Comparison of ENCODE assay signal across 8 mouse cellular contexts in genomic region chr11:60465943-60466380, GRCm38 (mm10). TPM values are rescaled to one million over a fixed set of nuclear protein-coding genes. Genes with fewer than 3 reads are reported as not detected.
DNase-seq lines count a peak whose midpoint lies in the region; ATAC-seq and TF ChIP-seq lines count a peak whose summit lies in the region.

No protein-coding gene starts in this region.

- TF ChIP-seq POLR2A in cerebellum, adult 2 months (IDR thresholded peaks at IDR 0.05; ENCODE audit: borderline replicate concordance, insufficient read depth, low read length), result no peak

- H3K36me3 ChIP-seq in forebrain, postnatal 0 days (ENCODE audit: insufficient read depth), result peaks cover 90% of the 10 kb centered on the region
- peaks cover 39% of the 10 kb centered on the region for H3K36me3 ChIP-seq in forebrain, embryonic 16.5 days (ENCODE audit: control insufficient read depth, insufficient read depth)
- H3K36me3 ChIP-seq in intestine, postnatal 0 days (ENCODE audit: control insufficient read depth, insufficient read depth), result peaks cover 85% of the 10 kb centered on the region

- WGBS in forebrain, postnatal 0 days, result 98% methylated on average over 2 of the region's 2 CpGs
- 95% methylated on average over 2 of the region's 2 CpGs for WGBS in forebrain, embryonic 16.5 days
- WGBS in cerebellum, adult 2 months, result 10% methylated on average over 2 of the region's 2 CpGs
- WGBS in intestine, postnatal 0 days, result 48% methylated on average over 2 of the region's 2 CpGs

- H3K9me3 ChIP-seq in forebrain, postnatal 0 days (ENCODE audit: low read length), result no peaks in the 10 kb centered on the region
- no peaks in the 10 kb centered on the region for H3K9me3 ChIP-seq in forebrain, embryonic 16.5 days (ENCODE audit: control insufficient read depth, low read length)
- H3K9me3 ChIP-seq in intestine, postnatal 0 days (ENCODE audit: control insufficient read depth), result no peaks in the 10 kb centered on the region

- TF ChIP-seq CTCF in forebrain, postnatal 0 days (IDR thresholded peaks at IDR 0.05; ENCODE audit: low read depth), result peak; percentile 56
- peak; percentile 40; the same call in 1 of the 2 replicates for TF ChIP-seq CTCF in cerebellum, adult 2 months (IDR thresholded peaks at IDR 0.05; ENCODE audit: borderline replicate concordance, insufficient read depth, low read depth, low read length)
- peak; percentile 80 for TF ChIP-seq CTCF in intestine, postnatal 0 days (IDR thresholded peaks at IDR 0.05; ENCODE audit: low read depth)

- H3K9ac ChIP-seq in forebrain, postnatal 0 days, result no peak overlapping the region
- H3K9ac ChIP-seq in forebrain, embryonic 16.5 days (replicated peaks; ENCODE audit: low read depth, low read length), result no peak overlapping the region
- H3K9ac ChIP-seq in intestine, postnatal 0 days (ENCODE audit: low read depth, low read length), result no peak overlapping the region

- no peak overlapping the region for H3K4me3 ChIP-seq in forebrain, postnatal 0 days (ENCODE audit: low read depth, low read length)
- H3K4me3 ChIP-seq in forebrain, embryonic 16.5 days (replicated peaks; ENCODE audit: low read length), result no peak overlapping the region
- H3K4me3 ChIP-seq in cerebellum, adult 2 months (replicated peaks; ENCODE audit: insufficient read depth, low read depth, low read length), result no peak overlapping the region
- no peak overlapping the region for H3K4me3 ChIP-seq in intestine, postnatal 0 days (ENCODE audit: low read depth, low read length)

- no peak overlapping the region for H3K4me2 ChIP-seq in forebrain, postnatal 0 days (ENCODE audit: low read depth)
- H3K4me2 ChIP-seq in forebrain, embryonic 16.5 days (ENCODE audit: low read length), result no peak overlapping the region
- no peak overlapping the region for H3K4me2 ChIP-seq in intestine, postnatal 0 days (replicated peaks; ENCODE audit: low read depth)

- no peaks in the 10 kb centered on the region for H3K4me1 ChIP-seq in forebrain, postnatal 0 days (ENCODE audit: insufficient read depth)
- no peaks in the 10 kb centered on the region for H3K4me1 ChIP-seq in forebrain, embryonic 16.5 days (replicated peaks; ENCODE audit: control insufficient read depth, insufficient read depth, low read length)
- peaks cover 19% of the 10 kb centered on the region for H3K4me1 ChIP-seq in cerebellum, adult 2 months (ENCODE audit: control insufficient read depth, insufficient read depth, low read length)
- H3K4me1 ChIP-seq in intestine, postnatal 0 days (replicated peaks; ENCODE audit: control insufficient read depth, insufficient read depth, low read length), result no peaks in the 10 kb centered on the region

- no peaks in the 10 kb centered on the region for H3K27me3 ChIP-seq in forebrain, postnatal 0 days (ENCODE audit: insufficient read depth, low read length)
- H3K27me3 ChIP-seq in forebrain, embryonic 16.5 days (replicated peaks; ENCODE audit: control insufficient read depth, insufficient read depth, low read length), result no peaks in the 10 kb centered on the region
- no peaks in the 10 kb centered on the region for H3K27me3 ChIP-seq in cerebellum, adult 2 months (ENCODE audit: control insufficient read depth, insufficient read depth, low read length)
- H3K27me3 ChIP-seq in intestine, postnatal 0 days (replicated peaks; ENCODE audit: control insufficient read depth, insufficient read depth, low read length), result no peaks in the 10 kb centered on the region

- ATAC-seq in forebrain, postnatal 0 days, result no peak
- no peak for ATAC-seq in forebrain, embryonic 16.5 days
- peak; percentile 82 for ATAC-seq in intestine, postnatal 0 days
- peak; percentile 47; the same call in 1 of the 2 replicates for ATAC-seq in megakaryocyte, adult 5-6 weeks (ENCODE audit: poor library complexity, severe bottlenecking)

- no peak overlapping the region for H3K27ac ChIP-seq in forebrain, postnatal 0 days (ENCODE audit: low read depth, low read length)
- H3K27ac ChIP-seq in forebrain, embryonic 16.5 days (ENCODE audit: low read length), result no peak overlapping the region
- H3K27ac ChIP-seq in cerebellum, adult 2 months (ENCODE audit: insufficient read depth, low read length), result no peak overlapping the region; the same call in 1 of the 2 replicates
- peak overlapping the region; percentile 64 for H3K27ac ChIP-seq in intestine, postnatal 0 days (ENCODE audit: low read depth, low read length)

- DNase-seq in forebrain, postnatal 0 days, result peak; percentile 14
- DNase-seq in right cerebral cortex, postnatal 4 days, result peak; percentile 28
- DNase-seq in right cerebral cortex, postnatal 36 days (ENCODE audit: low spot score in 2 of 2), result no peak
- DNase-seq in cerebellum, adult 2 months, result peak; percentile 65 to 78
- DNase-seq in frontal cortex, postnatal 25 days (ENCODE audit: low spot score in 2 of 2), result no peak

RNA-seq across cellular contexts. Expression of gene Myo15, which starts 3.2 kb away (rescaled TPM):
- total RNA-seq in forebrain, postnatal 0 days (2014; rRNA removed), result 0.24 and 0.54 TPM in 2 replicates
- 0.10 and 0.13 TPM in 2 replicates for polyA plus RNA-seq in forebrain, postnatal 0 days (2015; fragmentation: Nextera tagmentation; extraction: Ambion mirVana)
- polyA plus RNA-seq in forebrain, embryonic 16.5 days (2015; fragmentation: Nextera tagmentation; extraction: Ambion mirVana), result 0.08 and 0.15 TPM in 2 replicates
- 3.1 and 4.6 TPM in 2 replicates for polyA plus RNA-seq in cerebellum, adult 2 months (2012; rRNA removed)
- 0.03 and 0.05 TPM in 2 replicates for polyA plus RNA-seq in intestine, postnatal 0 days (2015; fragmentation: Nextera tagmentation; extraction: Ambion mirVana)
- total RNA-seq in megakaryocyte, adult 5-6 weeks (2015), result 0.07 TPM in 1 of 2 replicates, not detected in the other
- total RNA-seq in megakaryocyte, adult 5-6 weeks (2017), result 0.07 and 0.69 TPM in 2 replicates

RNA-seq across cellular contexts. Expression of gene Drg2, which starts 11.6 kb away (rescaled TPM):
- 78.1 and 82.6 TPM in 2 replicates for total RNA-seq in forebrain, postnatal 0 days (2014; rRNA removed)
- 79.3 and 83.8 TPM in 2 replicates for polyA plus RNA-seq in forebrain, postnatal 0 days (2015; fragmentation: Nextera tagmentation; extraction: Ambion mirVana)
- polyA plus RNA-seq in forebrain, embryonic 16.5 days (2015; fragmentation: Nextera tagmentation; extraction: Ambion mirVana), result 103 TPM in 2 replicates
- polyA plus RNA-seq in cerebellum, adult 2 months (2012; rRNA removed), result 101 and 110 TPM in 2 replicates
- polyA plus RNA-seq in intestine, postnatal 0 days (2015; fragmentation: Nextera tagmentation; extraction: Ambion mirVana), result 40.9 and 41.7 TPM in 2 replicates
- total RNA-seq in megakaryocyte, adult 5-6 weeks (2015), result 19.5 and 21.5 TPM in 2 replicates
- 35.4 and 47.0 TPM in 2 replicates for total RNA-seq in megakaryocyte, adult 5-6 weeks (2017)

RNA-seq across cellular contexts. Expression of gene Atpaf2, which starts 47.7 kb away (rescaled TPM):
- total RNA-seq in forebrain, postnatal 0 days (2014; rRNA removed), result 32.5 and 34.5 TPM in 2 replicates
- 38.2 and 50.8 TPM in 2 replicates for polyA plus RNA-seq in forebrain, postnatal 0 days (2015; fragmentation: Nextera tagmentation; extraction: Ambion mirVana)
- 50.5 and 53.4 TPM in 2 replicates for polyA plus RNA-seq in forebrain, embryonic 16.5 days (2015; fragmentation: Nextera tagmentation; extraction: Ambion mirVana)
- 31.3 and 33.4 TPM in 2 replicates for polyA plus RNA-seq in cerebellum, adult 2 months (2012; rRNA removed)
- 60.3 and 70.4 TPM in 2 replicates for polyA plus RNA-seq in intestine, postnatal 0 days (2015; fragmentation: Nextera tagmentation; extraction: Ambion mirVana)
- total RNA-seq in megakaryocyte, adult 5-6 weeks (2015), result 10.1 and 15.6 TPM in 2 replicates
- 38.2 and 43.3 TPM in 2 replicates for total RNA-seq in megakaryocyte, adult 5-6 weeks (2017)

RNA-seq across cellular contexts. Expression of gene Gid4, which starts 49.0 kb away (rescaled TPM):
- total RNA-seq in forebrain, postnatal 0 days (2014; rRNA removed), result 30.8 and 35.7 TPM in 2 replicates
- polyA plus RNA-seq in forebrain, postnatal 0 days (2015; fragmentation: Nextera tagmentation; extraction: Ambion mirVana), result 14.8 and 22.6 TPM in 2 replicates
- polyA plus RNA-seq in forebrain, embryonic 16.5 days (2015; fragmentation: Nextera tagmentation; extraction: Ambion mirVana), result 28.7 and 29.7 TPM in 2 replicates
- polyA plus RNA-seq in cerebellum, adult 2 months (2012; rRNA removed), result 39.1 and 41.6 TPM in 2 replicates
- polyA plus RNA-seq in intestine, postnatal 0 days (2015; fragmentation: Nextera tagmentation; extraction: Ambion mirVana), result 11.3 and 12.2 TPM in 2 replicates
- 9.0 and 11.7 TPM in 2 replicates for total RNA-seq in megakaryocyte, adult 5-6 weeks (2015)
- total RNA-seq in megakaryocyte, adult 5-6 weeks (2017), result 9.9 and 12.3 TPM in 2 replicates

Comparison
In these comparisons a context has a peak if more than half of its experiments do, and no peak if none do; other contexts are left out.
1. DNase-seq: peak in forebrain, postnatal 0 days (single experiment), right cerebral cortex, postnatal 4 days (single experiment) and cerebellum, adult 2 months (2 of 2); none in right cerebral cortex, postnatal 36 days (0 of 2) and frontal cortex, postnatal 25 days (0 of 2).
2. ATAC-seq: peak in intestine, postnatal 0 days (single experiment) and megakaryocyte, adult 5-6 weeks (single experiment); none in forebrain, postnatal 0 days (single experiment) and forebrain, embryonic 16.5 days (single experiment).
3. Peak in every context shown above with its lines, with median percentiles within 50 percentile points of each other: CTCF ChIP-seq.